Mouse (Mus musculus) bone marrow macrophage, adult 2 months (primary cell): Measurements from ENCODE around the gene Trem2.

ENCODE experiments used
- CTCF ChIP-seq: IDR thresholded peaks from 2 replicates; pipeline ENCODE4 v1.5.1; 2012; ENCODE audit warnings: low read depth, mild to moderate bottlenecking, low read length, moderate library complexity
- POLR2A ChIP-seq: IDR thresholded peaks from 2 replicates; pipeline ENCODE4 v1.6.1; 2012; ENCODE audit warnings: mild to moderate bottlenecking, low read depth, low read length, borderline replicate concordance

- TF ChIP-seq CTCF (no peak), POLR2A (no peak)
Measured at GRCm38 (mm10) chr17:48300861-48301260, 45.3 kb upstream of the Trem2 start.
